Mouse (Mus musculus) heart, embryonic 12.5 days (tissue): Measurements from ENCODE around the gene Nup153. TPM values are rescaled to one million over a fixed set of nuclear protein-coding genes. Genes with fewer than 3 reads are reported as not detected.

ENCODE experiments used
- ATAC-seq: fragments of 200-750 bp; cut with Nextera tagmentation; 2 replicates; pipeline ENCODE4 v1.8.0; 2017; ENCODE audit warnings: moderate TSS enrichment, moderate library complexity; ENCODE audit not compliant: insufficient number of reproducible peaks, low FRiP score
- H3K27ac ChIP-seq: fragments of 300-500 bp; sonication (generic); 2 replicates; pipeline ENCODE4 v1.5.1; 2016; ENCODE audit warnings: mild to moderate bottlenecking, moderate library complexity; ENCODE audit not compliant: poor library complexity, severe bottlenecking
- H3K27me3 ChIP-seq: fragments of 300-500 bp; sonication (generic); replicated peaks from 2 replicates; pipeline ENCODE4 v1.6.1; 2016; ENCODE audit warnings: mild to moderate bottlenecking, moderate library complexity
- H3K36me3 ChIP-seq: fragments of 300-500 bp; sonication (generic); 2 replicates; pipeline ENCODE4 v1.6.1; 2016; ENCODE audit warnings: mild to moderate bottlenecking, moderate library complexity
- H3K4me1 ChIP-seq: fragments of 300-500 bp; sonication (generic); replicated peaks from 2 replicates; pipeline ENCODE4 v1.6.1; 2016; ENCODE audit warnings: mild to moderate bottlenecking
- H3K4me2 ChIP-seq: fragments of 300-500 bp; sonication (generic); 2 replicates; pipeline ENCODE4 v1.6.1; 2016; ENCODE audit warnings: mild to moderate bottlenecking, moderate library complexity
- H3K4me3 ChIP-seq: fragments of 300-500 bp; sonication (generic); 2 replicates; pipeline ENCODE4 v1.5.1; 2016; ENCODE audit warnings: mild to moderate bottlenecking
- H3K9ac ChIP-seq: fragments of 300-500 bp; sonication (generic); 2 replicates; pipeline ENCODE4 v1.6.1; 2016; ENCODE audit warnings: mild to moderate bottlenecking, moderate library complexity
- H3K9me3 ChIP-seq: fragments of 300-500 bp; sonication (generic); replicated peaks from 2 replicates; pipeline ENCODE4 v1.6.1; 2016; ENCODE audit warnings: mild to moderate bottlenecking, moderate library complexity
- WGBS: fragments of 180-500 bp; shearing (Covaris S2); methylation state at CpG from one replicate; pipeline ENCODE4 v1.1.7; 2016; 5-methylcytosine and 5-hydroxymethylcytosine counted together
- polyA plus RNA-seq: library from polyadenylated mRNA; unstranded; fragments of >200 nt; fragmentation: Nextera tagmentation; extraction: Ambion mirVana; gene quantifications from 2 replicates; pipeline ENCODE4 v1.2.1, GENCODE M21; 2016

Nup153 gene
- 26.6 and 28.0 TPM in 2 replicates for polyA plus RNA-seq

DNA sequence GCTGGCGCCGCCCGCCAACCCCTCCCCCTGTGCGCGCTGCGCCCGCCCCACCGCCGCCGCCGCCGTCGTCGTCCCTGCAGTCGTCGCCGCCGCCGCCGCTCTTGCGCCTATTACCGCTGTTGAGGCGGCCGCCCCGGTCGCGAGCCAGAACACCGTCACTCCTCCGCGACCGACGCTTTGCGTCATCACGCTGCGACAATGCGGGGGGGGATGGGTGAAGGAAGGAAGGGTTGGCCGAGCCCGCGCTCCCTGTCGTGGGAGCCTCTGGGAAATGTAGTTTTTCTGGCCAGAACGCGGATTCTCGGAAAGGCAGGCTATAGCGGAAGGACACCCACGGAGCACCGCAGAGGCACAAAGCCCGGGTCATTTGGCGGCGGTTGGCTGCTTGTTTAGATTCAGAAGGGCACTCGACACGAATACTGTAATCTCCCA lies at the start of gene Nup153:
Nup153 (minus strand) TSS at position 104 of the 432 bp plus-strand sequence.
- H3K27me3 ChIP-seq: no peaks in the 10 kb centered on the region
- peaks cover 11% of the 10 kb centered on the region for H3K4me1 ChIP-seq
- H3K9ac ChIP-seq: peak within 1 kb of the TSS; percentile 91
- peak; percentile 87 for ATAC-seq
- no peaks in the 10 kb centered on the region for H3K9me3 ChIP-seq
- peak within 1 kb of the TSS; percentile 85 for H3K4me2 ChIP-seq
- 0% methylated on average over 46 of the region's 51 CpGs for WGBS
- no peaks in the 10 kb centered on the region for H3K36me3 ChIP-seq
- H3K27ac ChIP-seq: peak within 1 kb of the TSS; percentile 97
- H3K4me3 ChIP-seq: peak within 1 kb of the TSS; percentile 75

DNA sequence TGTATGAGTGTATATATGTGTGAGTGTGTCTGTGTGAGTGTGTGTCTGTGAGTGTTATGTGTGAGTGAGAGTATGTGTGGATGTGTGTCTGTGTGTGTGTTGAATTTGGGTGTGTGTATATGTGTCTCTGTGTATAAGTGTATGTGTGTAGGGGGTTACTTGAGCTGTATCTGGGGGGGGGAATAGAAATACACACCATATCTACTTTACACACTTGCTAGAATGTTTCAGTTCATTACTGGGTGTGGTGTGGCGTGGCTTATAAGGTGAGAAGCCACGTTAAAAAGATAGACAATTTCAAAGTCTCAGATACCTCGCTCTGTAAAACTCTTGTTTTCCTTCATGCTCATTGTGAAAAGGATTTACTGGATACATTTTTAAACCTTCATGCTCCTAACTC lies 49.7 kb upstream of the Nup153 start:
- H3K9ac ChIP-seq: no peak overlapping the region
- peaks cover 9% of the 10 kb centered on the region for H3K9me3 ChIP-seq
- H3K36me3 ChIP-seq: peaks cover 75% of the 10 kb centered on the region
- H3K27ac ChIP-seq: no peak overlapping the region
- H3K4me2 ChIP-seq: no peak overlapping the region
- H3K27me3 ChIP-seq: no peaks in the 10 kb centered on the region
- ATAC-seq: no peak
- WGBS: 84% methylated on average over 3 of the region's 3 CpGs
- peaks cover 7% of the 10 kb centered on the region; the same call in 1 of the 2 replicates for H3K4me1 ChIP-seq
- no peak overlapping the region for H3K4me3 ChIP-seq

DNA sequence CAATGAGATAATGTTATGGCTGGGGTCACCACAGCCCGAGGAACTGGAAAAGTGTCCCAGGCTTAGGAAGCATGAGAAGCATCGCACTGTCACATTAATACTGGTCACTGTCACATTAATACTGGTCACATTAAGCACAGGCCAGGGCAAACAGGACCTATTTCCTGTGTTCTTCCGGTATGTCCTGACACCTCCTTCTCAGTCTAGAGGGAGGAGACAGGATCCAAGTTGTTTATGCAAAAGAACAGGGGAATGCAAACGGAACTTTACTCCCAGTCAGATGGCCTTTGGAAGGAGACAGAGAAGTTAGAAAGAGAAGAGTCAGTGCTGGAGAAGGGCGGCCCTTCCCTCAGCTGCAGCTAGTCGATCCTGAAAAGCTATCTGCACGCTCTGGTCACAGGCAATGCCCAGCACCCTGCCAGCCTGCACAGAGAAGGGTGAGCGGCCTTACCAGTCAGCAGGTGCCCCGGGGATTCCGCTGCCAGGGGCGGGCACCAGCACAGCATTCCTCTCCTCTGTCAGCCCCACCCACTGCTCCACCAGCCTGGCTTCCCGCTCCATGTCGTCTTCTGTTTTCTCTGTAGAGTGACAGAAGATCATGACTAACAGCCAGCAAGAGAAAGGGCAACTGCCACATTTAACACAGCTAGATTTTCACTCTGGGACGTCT lies 49.0 kb upstream of the Nup153 start:
- H3K9me3 ChIP-seq: peaks cover 9% of the 10 kb centered on the region
- H3K27ac ChIP-seq: no peak overlapping the region
- no peak overlapping the region for H3K4me3 ChIP-seq
- no peaks in the 10 kb centered on the region for H3K27me3 ChIP-seq
- peaks cover 79% of the 10 kb centered on the region for H3K36me3 ChIP-seq
- 64% methylated on average over 14 of the region's 14 CpGs for WGBS
- no peak for ATAC-seq
- peaks cover 7% of the 10 kb centered on the region; the same call in 1 of the 2 replicates for H3K4me1 ChIP-seq
- H3K4me2 ChIP-seq: no peak overlapping the region
- no peak overlapping the region for H3K9ac ChIP-seq

DNA sequence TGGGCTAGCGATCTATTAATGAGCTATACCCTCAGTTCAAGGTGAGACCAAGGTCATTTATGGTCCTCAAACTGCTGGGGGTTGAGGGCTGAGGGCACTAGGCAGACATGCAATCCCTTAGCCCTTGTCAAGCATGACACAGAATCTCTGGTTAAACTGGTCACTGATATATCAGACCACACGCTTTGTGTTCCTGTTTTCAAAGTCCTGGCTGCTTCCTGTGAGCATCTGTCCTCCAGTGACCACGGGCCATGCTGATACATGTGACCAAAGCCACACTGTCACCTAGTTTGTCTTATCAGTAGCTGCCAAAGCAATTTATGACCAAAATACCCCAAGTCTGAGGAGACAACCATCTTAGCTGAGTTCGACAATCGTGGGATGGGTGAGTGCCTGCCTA lies 47.3 kb upstream of the Nup153 start:
- ATAC-seq: no peak
- WGBS: 77% methylated on average over 5 of the region's 5 CpGs
- no peak overlapping the region for H3K4me2 ChIP-seq

DNA sequence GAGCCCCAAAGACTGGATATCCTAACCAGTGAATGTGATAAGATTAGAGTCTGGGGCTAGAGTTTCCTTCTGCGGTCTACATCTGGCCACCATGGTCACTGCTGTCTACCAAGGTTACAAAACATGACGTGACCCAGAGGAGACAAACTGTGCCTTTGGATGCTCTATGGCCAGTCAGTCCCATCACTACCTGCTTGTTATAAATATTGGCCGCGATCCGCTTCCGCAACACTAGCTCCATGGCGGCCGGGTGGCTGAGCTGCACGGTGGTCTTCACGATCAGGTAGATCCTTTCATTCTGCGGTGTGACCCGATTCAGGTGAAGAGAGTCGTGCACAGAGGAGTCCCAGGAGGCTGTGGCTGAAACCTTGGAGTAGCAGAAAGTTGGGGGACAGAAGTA lies 44.8 kb upstream of the Nup153 start:
- no peak overlapping the region for H3K27ac ChIP-seq
- H3K4me3 ChIP-seq: no peak overlapping the region
- peaks cover 9% of the 10 kb centered on the region for H3K9me3 ChIP-seq
- H3K27me3 ChIP-seq: no peaks in the 10 kb centered on the region
- H3K9ac ChIP-seq: no peak overlapping the region
- H3K4me2 ChIP-seq: no peak overlapping the region
- H3K36me3 ChIP-seq: peaks cover 93% of the 10 kb centered on the region
- no peak for ATAC-seq
- 94% methylated on average over 13 of the region's 13 CpGs for WGBS
- H3K4me1 ChIP-seq: peaks cover 7% of the 10 kb centered on the region; the same call in 1 of the 2 replicates

More for the DNA sequence above, 47.3 kb upstream of the Nup153 start:
- Histone ChIP-seq H3K27ac (no peak overlapping the region), H3K9me3 (peaks cover 9% of the 10 kb centered on the region), H3K4me3 (no peak overlapping the region), H3K27me3 (no peaks in the 10 kb centered on the region), H3K9ac (no peak overlapping the region), H3K4me1 (peaks cover 7% of the 10 kb centered on the region; the same call in 1 of the 2 replicates), H3K36me3 (peaks cover 82% of the 10 kb centered on the region)

DNA sequence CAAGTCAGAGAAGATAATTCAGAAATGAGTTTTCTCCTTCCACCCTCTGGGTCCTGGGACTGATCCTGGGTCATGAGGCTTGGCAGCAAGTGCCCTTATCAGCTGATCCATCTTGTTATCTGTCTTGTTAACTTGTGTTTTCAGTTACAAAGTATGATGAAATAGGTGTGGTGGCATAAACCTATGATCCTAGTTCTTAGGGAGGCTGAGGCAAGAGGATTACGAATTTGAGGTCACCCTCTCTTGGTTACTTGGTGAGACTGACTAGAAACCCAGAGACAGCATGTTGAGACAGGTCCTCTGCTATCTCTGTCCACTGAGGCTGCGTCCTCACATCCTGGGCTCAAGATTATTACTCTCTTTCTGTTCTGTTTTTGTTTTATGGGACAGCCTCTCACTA lies 37.6 kb upstream of the Nup153 start:
- Histone ChIP-seq H3K36me3 (peaks cover 87% of the 10 kb centered on the region), H3K27me3 (no peaks in the 10 kb centered on the region), H3K27ac (no peak overlapping the region), H3K4me3 (no peak overlapping the region), H3K9me3 (no peaks in the 10 kb centered on the region), H3K9ac (no peak overlapping the region), H3K4me2 (no peak overlapping the region), H3K4me1 (no peaks in the 10 kb centered on the region; the same call in 1 of the 2 replicates)
- ATAC-seq: no peak
- 85% methylated on average over 2 of the region's 2 CpGs for WGBS

DNA sequence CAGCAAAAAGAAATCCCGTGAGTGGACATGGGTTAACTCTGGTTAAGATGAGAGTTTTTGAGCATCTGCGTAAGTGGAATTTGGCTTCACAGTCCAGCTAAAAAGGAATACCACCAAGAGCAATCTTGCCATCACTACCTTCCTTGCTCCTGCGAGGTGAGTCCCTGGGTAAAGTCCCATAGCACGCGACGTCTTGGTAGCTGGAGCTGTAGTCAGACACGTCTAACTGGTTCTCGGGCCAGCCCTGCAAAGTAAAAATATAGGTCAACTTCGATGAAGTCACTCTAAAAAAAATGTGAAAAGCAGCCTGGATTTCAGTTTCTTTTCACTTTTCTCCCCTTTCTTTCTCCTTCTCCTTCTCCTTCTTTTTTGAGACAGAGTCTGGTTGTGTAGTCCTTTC lies 35.5 kb upstream of the Nup153 start:
- H3K27me3 ChIP-seq: no peaks in the 10 kb centered on the region
- H3K4me2 ChIP-seq: no peak overlapping the region
- H3K9me3 ChIP-seq: no peaks in the 10 kb centered on the region
- H3K9ac ChIP-seq: no peak overlapping the region
- peaks cover 84% of the 10 kb centered on the region for H3K36me3 ChIP-seq
- WGBS: 92% methylated on average over 9 of the region's 9 CpGs
- no peak overlapping the region for H3K4me3 ChIP-seq
- no peak overlapping the region for H3K27ac ChIP-seq
- no peaks in the 10 kb centered on the region for H3K4me1 ChIP-seq
- no peak for ATAC-seq

DNA sequence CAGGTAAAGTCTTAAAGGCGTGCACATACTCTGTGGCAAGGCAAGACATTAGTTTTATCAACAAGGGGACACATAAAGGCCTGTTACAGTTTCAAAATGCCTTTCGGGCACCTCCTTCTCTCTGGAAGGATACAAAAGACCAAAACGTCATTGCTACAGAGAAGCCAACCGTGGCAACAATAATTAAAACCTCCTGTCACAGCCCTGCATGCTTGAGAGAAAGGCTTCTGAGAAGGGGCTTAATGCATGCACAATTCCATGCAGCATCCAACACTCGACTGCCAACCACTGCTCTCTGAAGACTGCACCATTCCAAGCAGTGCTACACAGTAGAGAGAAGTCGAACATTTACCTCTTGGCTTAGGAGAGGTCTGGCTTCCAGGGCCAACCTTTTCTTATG lies 33.2 kb upstream of the Nup153 start:
- no peak overlapping the region for H3K9ac ChIP-seq
- no peaks in the 10 kb centered on the region for H3K9me3 ChIP-seq
- peaks cover 80% of the 10 kb centered on the region for H3K36me3 ChIP-seq
- ATAC-seq: no peak
- H3K4me2 ChIP-seq: no peak overlapping the region
- no peak overlapping the region for H3K4me3 ChIP-seq
- no peaks in the 10 kb centered on the region for H3K4me1 ChIP-seq
- 84% methylated on average over 6 of the region's 6 CpGs for WGBS
- H3K27me3 ChIP-seq: no peaks in the 10 kb centered on the region
- no peak overlapping the region for H3K27ac ChIP-seq

DNA sequence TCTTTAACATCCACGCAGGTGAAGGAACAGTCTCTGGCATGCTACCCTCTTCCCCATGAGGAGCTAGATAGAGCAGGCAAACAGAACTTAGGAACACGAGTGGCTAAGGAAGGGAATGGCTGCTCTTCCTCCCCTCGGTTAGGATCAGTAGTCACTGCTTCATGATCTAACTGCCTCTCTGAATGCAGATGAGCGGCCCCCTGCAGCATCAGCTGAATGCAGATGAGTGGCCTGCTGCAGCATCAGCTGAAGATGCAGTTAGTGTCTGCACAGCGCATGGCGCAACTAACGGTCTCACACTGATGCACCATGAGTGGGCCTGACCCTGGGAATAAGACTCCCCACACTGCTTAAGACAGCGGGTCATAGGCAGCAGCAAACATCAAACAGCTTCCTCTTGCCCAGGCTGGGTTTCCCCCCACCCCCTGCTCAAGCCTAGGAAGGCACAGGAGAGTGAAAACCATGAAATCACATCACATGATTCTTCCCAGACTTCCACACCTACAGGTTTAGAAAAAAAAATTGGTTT lies 31.6 kb upstream of the Nup153 start:
- no peak overlapping the region for H3K4me2 ChIP-seq
- H3K36me3 ChIP-seq: peaks cover 80% of the 10 kb centered on the region
- H3K4me1 ChIP-seq: no peaks in the 10 kb centered on the region
- WGBS: 76% methylated on average over 8 of the region's 8 CpGs
- no peaks in the 10 kb centered on the region for H3K27me3 ChIP-seq
- no peak overlapping the region for H3K4me3 ChIP-seq
- no peak for ATAC-seq
- H3K9ac ChIP-seq: no peak overlapping the region
- H3K27ac ChIP-seq: no peak overlapping the region
- no peaks in the 10 kb centered on the region for H3K9me3 ChIP-seq

DNA sequence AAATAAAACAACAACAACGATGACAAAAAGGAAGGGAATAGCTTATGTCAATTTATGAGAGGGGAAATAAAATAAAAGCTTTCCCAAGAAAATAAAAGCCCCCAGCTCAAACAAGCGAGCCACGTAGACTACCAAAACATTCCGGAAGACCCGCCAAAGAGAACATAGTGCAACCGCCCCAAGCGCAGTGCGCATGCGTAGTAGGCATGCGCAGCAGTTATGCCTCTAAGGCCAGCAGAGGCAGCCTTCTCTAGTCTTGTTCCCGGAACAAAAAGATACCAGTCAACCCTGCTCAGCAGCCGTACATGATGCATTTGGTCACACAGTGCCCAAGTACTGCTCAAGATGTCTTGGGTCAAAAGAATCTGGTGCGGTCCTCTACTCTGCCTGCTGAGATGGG lies 30.9 kb upstream of the Nup153 start:
- 94% methylated on average over 13 of the region's 13 CpGs for WGBS
- H3K4me2 ChIP-seq: no peak overlapping the region
- peaks cover 79% of the 10 kb centered on the region for H3K36me3 ChIP-seq

DNA sequence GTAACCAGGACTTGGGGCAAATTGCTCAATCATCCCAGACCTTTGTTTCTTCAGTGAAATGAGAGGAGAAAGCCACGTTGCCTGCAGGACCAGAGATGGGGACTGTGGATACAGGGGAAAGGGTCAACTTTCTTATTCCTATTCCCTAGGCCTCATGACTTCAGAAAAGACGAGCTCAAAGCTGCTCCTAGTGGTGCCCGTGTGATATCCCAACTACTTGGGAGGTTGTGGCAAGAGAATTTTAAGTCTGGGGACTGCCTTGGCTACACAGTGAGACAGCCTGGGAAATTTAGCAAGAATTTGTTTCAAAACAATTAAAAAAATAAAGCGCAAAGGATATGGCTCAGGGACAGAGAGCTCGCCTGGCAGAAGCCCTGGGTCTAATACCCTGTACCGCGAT lies 30.2 kb upstream of the Nup153 start:
- Histone ChIP-seq H3K4me3 (no peak overlapping the region), H3K36me3 (peaks cover 76% of the 10 kb centered on the region)
- 87% methylated on average over 7 of the region's 7 CpGs for WGBS

More for the DNA sequence above, 30.9 kb upstream of the Nup153 start:
- Histone ChIP-seq H3K27me3 (no peaks in the 10 kb centered on the region), H3K27ac (no peak overlapping the region), H3K4me3 (no peak overlapping the region), H3K9ac (no peak overlapping the region), H3K4me1 (no peaks in the 10 kb centered on the region), H3K9me3 (no peaks in the 10 kb centered on the region)
- no peak for ATAC-seq

More for the DNA sequence above, 30.2 kb upstream of the Nup153 start:
- Histone ChIP-seq H3K27me3 (no peaks in the 10 kb centered on the region), H3K27ac (no peak overlapping the region), H3K4me2 (no peak overlapping the region), H3K9ac (no peak overlapping the region), H3K4me1 (no peaks in the 10 kb centered on the region), H3K9me3 (no peaks in the 10 kb centered on the region)
- no peak for ATAC-seq
